Mouse (Mus musculus) T-helper 17 cell (primary cell): ENCODE results near the gene Kif3c.

Experiments
- in situ Hi-C, 2 experiments: fragments of 300-600 bp; cut with MboI, MseI; formaldehyde crosslinking; loops; 1 replicate in 1 of 2; 2 replicates in 1 of 2; pipeline ENCODE4 v1.15.1; 2025; ENCODE audit warnings: high pct_unique_total_duplicates in 2 of 2

Gene Kif3c

DNA sequence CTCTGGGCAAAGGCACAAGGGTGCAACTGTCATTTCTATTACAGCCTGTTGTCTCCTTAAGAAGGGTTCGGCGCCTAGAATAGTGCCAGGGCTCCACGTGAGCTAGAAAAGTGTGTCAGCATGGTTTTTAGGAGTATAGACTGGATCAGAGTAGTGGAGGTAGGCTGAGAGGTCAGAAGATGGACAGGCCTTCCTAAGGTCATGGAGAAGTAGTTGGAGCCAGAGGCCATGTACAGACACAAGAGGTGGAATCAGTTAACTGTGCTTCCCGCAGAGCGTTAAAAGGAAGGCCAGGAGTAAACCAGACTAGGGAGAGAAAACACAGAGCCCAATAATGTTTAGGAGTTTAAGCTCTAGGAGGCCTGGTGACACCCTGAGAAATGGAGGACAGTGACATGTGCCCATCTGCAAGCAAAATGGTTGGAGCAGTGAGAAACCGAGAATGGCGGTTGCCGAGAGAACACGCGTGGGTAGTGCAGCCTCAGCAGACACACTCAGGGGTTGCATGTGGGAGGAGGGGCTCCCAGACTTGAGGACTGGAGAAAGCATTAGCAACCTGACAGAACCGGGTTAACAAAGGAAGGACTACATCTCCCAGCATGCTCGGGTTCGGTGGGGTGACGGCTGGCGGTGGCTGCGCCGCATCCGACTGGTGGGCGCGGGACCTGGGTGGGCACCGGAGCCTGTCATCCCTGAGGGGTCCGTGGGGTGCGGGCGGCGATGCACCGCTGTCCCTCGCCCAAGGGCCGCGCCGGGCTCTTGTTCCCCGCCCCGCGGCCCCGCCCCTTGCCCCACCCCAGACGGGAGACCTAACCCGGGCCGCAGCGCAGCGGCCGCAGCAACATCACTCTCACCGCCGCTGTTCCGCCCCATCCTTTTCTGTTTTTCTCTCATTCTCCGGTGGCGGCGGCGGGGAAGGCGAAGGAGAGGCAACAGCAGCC, at the start of gene Kif3c:
Gene Kif3c (plus strand): TSS at position 625 of the 941 bp plus-strand sequence.
- in situ Hi-C loops = loop anchor here (5.0 kb wide), 2 partner anchors 63 to 132 kb away; partner anchors contain the start of gene Asxl2 (in 1 of the 2)

DNA sequence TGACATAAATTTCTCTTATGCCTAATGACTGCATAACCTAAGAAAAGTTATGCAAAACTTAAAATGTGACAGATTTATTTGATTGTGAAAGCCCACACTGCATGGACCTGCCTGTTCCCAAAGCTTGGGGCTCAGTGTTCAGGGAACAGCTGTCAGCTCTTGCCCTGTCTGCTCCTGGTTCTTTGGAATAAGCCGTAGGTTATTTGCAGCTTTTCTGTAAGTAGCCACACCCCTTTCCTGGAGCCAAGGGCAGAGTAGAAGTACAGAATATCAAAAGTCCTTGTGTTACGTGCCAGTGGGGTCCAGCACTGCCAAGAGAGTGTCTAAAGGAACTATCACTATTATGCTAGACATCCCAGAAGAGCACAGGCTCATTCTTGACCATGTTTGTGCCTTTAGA, 48.8 kb upstream of the Kif3c start:
- in situ Hi-C loops = loop anchor here in 1 of 2 experiments (10.0 kb wide), 1 partner anchor 919 kb away; the partner anchor contains the start of genes Cenpo and Ptrhd1

DNA sequence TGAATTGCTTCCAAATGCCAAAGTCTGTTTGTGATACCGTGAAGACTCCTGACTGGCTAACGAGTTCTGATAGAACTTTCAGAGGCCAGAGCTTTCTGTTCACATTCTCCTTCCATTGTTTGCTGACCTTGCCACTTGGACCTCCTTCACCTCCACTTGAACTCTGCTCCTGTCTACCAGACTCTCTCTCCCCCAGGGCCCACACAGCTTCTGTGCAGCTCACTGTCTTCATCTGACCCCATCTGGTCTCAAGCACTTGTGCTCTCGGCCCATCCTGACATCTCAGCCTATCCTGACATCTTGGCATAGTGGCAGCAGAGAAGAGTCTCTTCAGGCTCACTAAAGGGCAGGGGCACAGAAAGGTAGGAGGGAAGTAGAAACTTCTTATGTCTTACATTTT, 48.0 kb upstream of the Kif3c start:
- in situ Hi-C loops = loop anchor here in 1 of 2 experiments (10.0 kb wide), 1 partner anchor 918 kb away; the partner anchor contains the start of genes Cenpo and Ptrhd1

DNA sequence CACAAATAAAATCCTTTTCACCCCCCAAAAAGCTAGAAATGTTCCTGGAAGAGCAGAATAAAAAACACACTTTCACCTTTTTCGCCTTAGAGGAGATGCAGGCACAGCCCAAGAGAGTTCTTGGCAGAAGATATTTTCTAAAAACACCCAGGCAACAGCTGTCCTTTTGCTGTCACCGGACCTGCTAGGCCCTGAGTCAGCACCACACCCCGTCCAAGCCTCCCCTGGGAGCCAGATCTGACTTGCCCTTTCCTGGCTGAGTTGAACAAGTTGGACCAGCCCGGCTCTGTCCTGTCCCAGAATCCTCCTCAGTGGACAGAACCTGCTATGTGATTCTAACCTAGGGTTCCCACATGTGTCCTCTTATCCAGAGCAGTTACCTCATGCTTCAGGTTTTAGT, 45.6 kb upstream of the Kif3c start:
- in situ Hi-C loops = loop anchor here in 1 of 2 experiments (10.0 kb wide), 1 partner anchor 915 kb away; the partner anchor contains the start of genes Cenpo and Ptrhd1

DNA sequence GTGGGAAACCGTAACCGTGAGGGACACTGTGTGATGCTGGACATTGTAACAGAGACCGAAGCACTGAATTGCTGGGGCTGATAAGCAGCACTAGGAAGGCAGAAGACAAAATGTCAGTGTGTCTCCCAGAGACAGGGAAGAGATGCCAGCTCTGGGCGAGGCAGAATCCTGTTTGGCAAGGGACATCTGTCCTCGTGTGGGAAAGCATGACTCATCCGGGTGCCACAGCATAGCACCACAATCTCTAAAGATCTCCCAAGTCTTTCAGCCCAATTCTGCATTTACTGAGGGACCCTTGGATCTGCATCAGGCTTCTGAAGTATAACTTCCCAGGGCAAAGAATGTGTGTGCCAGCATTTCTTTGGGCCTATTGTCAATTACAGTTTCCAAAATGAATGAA, 41.7 kb upstream of the Kif3c start:
- in situ Hi-C loops = no loop called here

DNA sequence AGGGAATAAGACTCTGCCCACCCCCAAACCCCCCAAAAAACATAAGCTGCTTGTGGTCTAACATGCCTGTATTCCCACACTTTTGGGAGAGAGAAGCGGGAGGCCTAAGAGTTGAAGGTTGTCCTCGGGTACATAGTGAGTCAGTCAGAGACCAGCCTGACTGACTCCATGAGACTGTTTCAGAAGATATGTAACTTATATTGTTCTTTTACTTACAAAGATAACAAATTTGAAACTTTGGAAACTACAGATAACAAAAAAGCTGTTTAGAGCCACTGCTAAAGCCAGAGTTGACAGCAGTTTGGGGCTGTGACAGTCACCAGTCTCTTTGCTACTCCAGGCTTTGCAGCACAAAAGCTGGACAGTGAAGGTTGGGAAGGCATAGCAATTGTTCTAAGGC, 39.7 kb upstream of the Kif3c start:
- in situ Hi-C loops = no loop called here

DNA sequence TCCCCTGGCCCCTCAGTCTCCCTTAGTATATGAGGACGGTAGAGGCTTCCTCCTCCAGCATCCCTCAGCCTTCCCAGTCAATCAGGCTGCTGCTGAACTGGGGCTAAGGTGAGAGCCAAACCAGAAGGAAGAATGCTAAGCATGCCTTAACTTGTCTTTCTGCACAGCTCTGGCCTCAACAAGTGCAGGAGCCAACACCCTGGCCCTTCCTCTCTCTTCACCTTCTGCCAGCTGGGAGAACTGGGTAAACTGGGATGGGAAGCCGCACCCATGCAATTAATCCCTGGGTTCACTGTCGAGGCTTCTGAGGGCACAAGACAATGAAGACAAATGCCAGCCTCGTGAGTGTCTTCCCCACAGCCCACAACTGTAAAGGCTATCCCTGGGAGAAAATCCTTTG, 35.3 kb upstream of the Kif3c start:
- in situ Hi-C loops = no loop called here

DNA sequence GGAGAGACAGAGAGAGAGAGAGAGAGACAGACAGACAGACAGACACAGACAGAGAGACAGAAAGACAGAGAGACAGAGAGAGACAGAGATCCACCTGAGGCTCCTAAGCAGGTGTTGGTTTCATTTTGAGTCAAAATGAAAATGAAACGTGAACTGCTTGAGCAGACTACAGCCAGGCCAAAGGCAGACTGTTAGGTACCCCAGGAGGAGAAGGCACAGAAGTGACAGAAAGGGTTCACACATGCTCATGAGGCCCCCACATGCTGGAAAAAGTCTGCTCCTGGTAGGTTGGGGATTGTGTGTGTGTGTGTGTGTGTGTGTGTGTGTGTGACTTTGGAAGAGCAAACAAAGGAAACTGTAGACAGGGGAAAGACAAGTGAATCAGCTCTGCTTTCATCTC, 26.0 kb upstream of the Kif3c start:
- in situ Hi-C loops = no loop called here

DNA sequence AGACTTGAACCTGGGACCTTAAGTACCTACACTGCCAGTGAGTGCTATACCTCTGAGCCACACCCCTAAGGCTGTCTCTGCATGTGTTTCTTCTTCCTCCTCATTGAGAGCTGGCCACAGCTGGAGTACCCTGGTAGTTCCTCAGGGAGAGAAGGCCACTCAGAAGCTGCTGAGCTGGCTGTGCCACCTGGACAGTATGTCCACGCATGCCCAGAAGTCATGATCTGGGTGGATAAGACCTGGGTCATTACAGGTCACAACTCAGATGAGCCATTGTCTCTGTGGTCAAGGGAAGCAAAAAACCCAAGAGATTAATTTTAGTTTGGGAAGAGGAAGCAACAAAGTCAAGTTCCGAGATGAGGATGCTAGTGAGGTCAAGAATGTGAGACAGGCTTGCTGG, 20.8 kb upstream of the Kif3c start:
- in situ Hi-C loops = no loop called here

DNA sequence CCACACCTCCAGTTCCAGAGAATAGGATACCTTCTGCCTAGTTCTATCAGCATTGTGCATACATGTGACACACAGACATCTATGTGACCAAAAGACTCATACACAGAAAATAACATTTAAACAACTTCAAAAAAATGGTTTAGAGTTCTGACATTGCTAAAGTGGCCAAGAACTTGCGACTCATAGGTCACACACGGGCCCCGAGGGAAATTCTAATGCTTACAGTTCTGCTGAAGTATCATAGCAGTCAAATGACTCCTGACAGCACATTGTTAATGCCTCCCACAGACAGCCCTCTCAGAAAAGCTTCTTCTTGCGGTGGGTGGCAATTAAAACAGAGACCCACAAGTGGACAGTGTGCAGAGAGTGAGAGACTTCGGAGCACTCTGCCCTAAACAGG, 19.9 kb upstream of the Kif3c start:
- in situ Hi-C loops = no loop called here

DNA sequence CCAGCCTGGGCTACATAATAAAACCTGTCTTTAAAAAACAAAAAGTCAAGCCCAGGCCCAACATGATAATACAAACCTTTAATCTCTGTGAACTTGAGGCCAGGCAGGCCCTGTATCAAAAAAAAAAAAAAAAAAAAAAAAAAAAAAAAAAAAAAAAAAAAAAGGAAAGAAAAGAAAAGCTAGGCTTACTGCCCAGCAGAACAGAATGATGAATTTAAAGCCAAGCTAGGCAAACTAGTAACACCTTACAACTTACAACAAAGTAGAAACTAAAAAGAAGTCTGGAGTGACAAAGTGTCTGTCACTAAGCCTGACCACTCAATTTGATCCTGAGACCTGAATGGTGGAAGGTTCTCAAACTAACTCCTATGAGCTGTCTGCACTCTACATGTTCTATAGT, 17.2 kb upstream of the Kif3c start:
- in situ Hi-C loops = no loop called here

DNA sequence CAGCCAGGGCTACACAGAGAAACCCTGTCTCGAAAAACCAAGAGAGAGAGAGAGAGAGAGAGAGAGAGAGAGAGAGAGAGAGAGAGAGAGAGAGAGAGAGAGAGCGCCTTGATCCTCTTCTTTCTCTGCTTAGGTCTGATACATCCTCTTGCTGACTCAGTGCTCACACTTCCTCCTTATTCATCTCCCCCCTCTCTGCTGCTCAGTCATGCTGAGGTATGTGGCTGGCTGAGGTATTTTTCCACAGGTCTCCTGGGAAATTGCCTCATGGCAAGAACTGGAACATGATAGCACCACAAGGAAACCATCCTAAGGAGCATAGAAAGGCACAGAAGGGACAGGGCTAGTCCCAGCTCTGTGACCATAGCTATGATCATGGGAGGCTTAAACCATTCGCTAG, 15.5 kb upstream of the Kif3c start:
- in situ Hi-C loops = no loop called here

DNA sequence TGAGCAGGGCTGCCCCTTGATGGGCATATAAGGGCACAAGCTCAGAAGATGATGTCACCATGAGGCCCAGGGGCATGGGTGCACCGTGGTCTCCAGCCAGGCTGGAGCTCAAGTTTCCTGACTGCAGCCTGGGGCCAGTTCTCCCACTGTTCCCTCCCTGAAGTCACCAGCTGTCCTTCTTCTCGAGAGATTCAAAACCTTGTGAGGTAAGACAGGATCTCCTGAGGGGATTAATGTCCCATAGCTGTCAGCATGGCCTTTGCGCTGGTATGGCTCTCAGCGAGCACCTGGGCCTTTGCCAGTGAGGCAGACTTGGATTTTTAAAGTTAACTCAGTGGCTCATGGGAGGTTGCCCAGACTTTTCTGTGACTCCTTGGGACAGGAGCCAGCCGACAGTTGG, 14.8 kb upstream of the Kif3c start:
- in situ Hi-C loops = no loop called here

DNA sequence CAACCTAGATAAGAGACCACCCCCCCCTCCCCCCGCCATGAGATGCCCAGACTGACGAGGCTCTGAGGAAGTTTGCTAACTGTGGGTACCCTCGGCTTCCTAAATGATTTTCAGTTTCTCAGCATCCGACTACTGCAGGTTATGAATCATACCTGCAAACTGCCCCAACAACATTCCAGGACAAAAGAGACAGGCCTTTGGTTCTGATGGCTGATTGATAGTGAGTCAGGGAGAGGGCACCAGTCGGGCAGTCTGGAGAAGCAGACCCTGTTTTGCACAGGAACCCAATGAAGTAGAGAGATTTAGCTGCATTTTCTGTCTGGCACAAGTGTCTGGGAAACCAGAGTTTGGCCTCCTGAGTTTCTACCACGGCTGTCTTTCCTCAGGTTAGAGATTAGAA, 12.7 kb upstream of the Kif3c start:
- in situ Hi-C loops = no loop called here

DNA sequence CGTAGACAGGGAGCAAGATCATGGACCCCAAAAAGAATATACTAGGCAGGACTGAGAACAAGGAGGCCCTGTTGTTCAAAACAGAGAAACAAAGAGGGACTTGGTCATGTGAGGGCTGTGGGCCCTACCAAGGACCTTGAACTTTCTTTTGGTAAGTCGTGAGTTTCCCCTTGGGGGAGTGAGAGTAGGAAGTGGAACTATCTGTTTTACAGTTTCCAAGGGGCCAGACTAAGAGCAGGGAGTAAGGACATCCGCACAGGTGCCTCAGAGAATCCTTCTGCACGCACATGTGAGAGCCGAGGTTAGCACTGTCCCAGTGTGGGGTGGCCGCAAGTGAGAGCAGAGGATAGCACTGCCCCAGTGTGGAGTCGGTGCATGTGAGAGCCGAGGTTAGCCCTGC, 9.9 kb upstream of the Kif3c start:
- in situ Hi-C loops = no loop called here

DNA sequence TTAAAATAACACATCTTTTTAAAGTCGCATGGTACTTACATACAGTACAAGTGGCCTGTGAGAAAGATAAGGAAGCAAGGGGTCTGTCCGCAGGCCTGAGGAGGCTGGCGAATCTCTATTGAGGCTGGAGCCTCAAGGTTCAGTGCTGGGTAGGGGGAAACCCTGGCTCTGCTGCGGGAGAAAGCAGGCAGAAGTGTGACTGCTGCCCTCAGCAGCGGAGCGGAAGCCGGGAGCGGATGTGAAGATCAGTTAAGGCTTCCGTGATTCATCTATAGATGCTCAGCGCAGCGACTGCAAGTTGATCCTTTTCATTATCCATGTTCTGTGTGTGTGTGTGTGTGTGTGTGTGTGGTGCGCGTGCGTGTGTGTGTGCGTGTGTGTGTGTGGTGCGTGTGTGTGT, 8.1 kb upstream of the Kif3c start:
- in situ Hi-C loops = no loop called here

DNA sequence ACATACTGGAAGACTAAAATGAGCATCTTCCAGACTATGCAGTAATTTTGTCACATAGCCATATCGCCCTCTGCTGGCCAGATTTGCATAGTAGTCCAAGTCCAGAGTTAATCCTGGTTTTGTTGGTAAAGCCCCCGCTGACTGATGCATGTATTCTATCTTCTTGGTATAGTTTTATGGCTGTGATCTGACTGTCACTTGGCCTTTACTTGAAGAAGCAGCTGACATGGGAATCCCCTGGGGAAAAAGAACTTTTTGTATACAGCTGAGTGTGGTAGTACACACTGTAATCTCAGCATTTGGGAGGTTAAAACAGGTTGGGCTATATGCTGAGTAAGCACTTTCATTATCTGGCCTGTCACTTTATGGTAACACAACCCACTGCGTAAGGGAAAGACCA, 5.6 kb upstream of the Kif3c start:
- in situ Hi-C loops = no loop called here

DNA sequence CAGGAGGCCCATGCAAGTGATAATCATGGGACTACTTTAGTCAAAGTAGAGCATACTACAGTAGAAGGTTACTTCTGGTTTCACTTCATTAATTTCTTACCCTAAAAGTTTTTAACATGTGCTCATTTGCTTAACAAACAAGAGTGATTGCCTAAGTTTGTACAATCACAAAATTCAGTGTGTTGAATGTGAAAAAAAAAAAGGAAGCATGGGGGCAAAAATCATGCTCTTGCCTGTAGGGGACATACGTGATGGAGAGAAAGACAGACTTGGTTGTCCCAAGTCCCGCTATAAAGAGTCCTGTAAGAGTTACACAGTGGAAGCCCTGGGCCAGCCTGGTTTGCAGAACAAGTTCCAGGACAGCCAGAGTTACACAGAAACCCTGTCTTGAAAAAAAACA, 4.9 kb upstream of the Kif3c start:
- in situ Hi-C loops = loop anchor here in 1 of 2 experiments (5.0 kb wide), 1 partner anchor 67 kb away; the partner anchor contains the start of gene Asxl2

DNA sequence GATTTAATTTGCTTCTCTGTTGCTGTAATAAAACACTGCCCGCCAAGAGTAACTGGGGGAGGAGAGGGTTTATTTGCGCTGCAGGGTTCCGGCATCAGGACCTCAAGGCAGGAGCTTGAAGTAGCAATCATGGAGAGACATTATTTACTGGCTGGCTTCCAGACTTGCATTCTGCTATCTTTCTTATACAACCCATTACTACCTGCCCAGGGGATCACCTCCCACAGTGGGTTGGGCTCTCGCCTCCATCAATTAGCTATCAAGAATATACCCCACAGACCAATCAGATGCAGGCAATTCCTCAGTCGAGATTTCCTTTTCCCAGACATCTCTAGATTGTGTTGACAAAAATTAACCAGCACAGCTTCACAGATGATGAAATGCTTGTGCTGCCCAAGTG, 856 bp upstream of the Kif3c start:
- in situ Hi-C loops = loop anchor here in 1 of 2 experiments (5.0 kb wide), 1 partner anchor 63 kb away; the partner anchor contains the start of gene Asxl2

DNA sequence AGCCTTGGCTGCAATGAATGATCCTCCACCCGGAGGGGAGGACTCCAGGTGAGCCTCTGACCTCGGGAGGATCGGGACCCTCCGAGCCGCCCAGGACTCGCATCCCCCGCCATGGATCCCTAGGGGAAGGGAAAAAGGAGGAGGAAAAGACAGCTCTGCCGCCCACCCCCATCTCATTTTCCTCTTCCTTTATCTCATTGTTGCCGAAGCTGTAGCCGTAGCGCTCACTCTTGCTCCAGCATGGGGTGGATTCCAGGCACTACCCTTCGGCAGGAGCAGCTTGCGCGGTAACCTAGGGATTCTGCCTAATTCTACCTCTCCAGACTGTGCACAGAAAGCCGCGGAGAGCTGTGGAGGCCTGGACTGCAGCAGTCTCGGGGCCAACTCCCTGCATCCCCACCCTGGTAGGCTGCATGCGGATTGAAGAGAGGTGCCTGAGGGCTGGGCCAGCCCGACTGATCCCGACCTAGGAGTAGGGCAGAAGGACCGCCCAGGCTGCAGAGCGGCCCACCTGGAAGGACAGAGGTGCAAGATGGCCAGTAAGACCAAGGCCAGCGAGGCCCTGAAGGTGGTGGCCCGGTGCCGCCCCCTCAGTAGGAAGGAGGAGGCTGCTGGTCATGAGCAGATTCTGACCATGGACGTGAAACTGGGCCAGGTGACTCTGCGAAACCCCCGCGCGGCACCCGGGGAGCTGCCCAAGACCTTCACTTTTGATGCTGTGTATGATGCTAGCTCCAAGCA, 687 bp downstream of the Kif3c start:
- in situ Hi-C loops = loop anchor here (5.0 kb wide), 1 partner anchor 133 kb away; no protein-coding TSS in a partner anchor

DNA sequence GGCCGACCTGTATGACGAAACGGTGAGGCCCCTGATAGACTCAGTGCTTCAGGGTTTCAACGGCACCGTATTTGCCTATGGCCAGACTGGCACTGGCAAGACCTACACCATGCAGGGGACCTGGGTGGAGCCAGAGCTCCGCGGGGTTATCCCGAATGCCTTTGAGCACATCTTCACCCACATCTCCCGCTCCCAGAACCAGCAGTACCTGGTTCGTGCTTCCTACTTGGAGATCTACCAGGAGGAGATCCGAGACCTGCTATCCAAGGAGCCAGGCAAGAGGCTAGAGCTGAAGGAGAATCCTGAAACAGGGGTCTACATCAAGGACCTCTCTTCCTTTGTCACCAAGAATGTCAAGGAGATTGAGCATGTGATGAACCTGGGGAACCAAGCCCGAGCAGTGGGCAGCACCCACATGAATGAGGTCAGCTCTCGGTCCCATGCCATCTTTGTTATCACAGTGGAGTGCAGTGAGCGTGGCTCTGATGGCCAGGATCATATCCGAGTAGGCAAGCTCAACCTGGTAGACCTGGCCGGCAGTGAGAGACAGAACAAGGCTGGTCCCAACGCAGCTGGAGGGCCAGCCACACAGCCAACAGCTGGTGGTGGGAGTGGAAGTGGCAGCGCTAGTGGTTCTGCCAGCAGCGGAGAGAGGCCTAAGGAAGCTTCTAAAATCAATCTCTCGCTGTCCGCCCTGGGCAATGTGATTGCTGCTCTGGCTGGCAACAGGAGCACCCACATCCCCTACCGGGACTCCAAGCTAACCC, 1.4 kb downstream of the Kif3c start:
- in situ Hi-C loops = loop anchor here (5.0 kb wide), 1 partner anchor 134 kb away; no protein-coding TSS in a partner anchor
